Mouse (Mus musculus) cerebellum, adult 18-20 months (tissue): ENCODE results near the gene Mif4gd.

Experiments
- DNase-seq, 2 experiments: peaks; one replicate each; pipeline ENCODE4 v3.0.0; 2021

Mif4gd gene

GRCm38 (mm10) chr11:115563406-115563805 lies 49.4 kb downstream of the Mif4gd start:
- peak in 1 of 2 experiments; percentile 23 for DNase-seq
